Mouse (Mus musculus): ENCODE measurements at regions not wholly inside any gene's neighbourhood (a gene's known extent, or its start where the extent isn't known, plus 50 kb on each side); places are given as distances from the start of the nearest gene placed in this dataset.

- no peak for DNase-seq
Observed at GRCm38 (mm10) chr4:93986189-93986588, 570.2 kb upstream of the Gm10306 start.

GRCm38 (mm10) chr4:93990273-93990869, 566.0 kb upstream of the Gm10306 start:
- DNase-seq: no peak

GRCm38 (mm10) chr4:94005818-94006217, 550.5 kb upstream of the Gm10306 start:
- DNase-seq: no peak

- DNase-seq: no peak
Observed at GRCm38 (mm10) chr4:94007088-94007768, 549.1 kb upstream of the Gm10306 start.

- DNase-seq: no peak
Observed at GRCm38 (mm10) chr4:94015713-94016112, 540.6 kb upstream of the Gm10306 start.

- peak; percentile 7 for DNase-seq
Observed at GRCm38 (mm10) chr4:94017702-94018101, 538.6 kb upstream of the Gm10306 start.

- DNase-seq: no peak
Observed at GRCm38 (mm10) chr4:94049629-94050310, 506.6 kb upstream of the Gm10306 start.

- DNase-seq: no peak
Observed at GRCm38 (mm10) chr4:94052249-94053162, 503.8 kb upstream of the Gm10306 start.

GRCm38 (mm10) chr4:94073178-94073870, 483.0 kb upstream of the Gm10306 start:
- no peak for DNase-seq

GRCm38 (mm10) chr4:94082839-94083238, 473.5 kb upstream of the Gm10306 start:
- no peak for DNase-seq

- no peak for DNase-seq
Observed at GRCm38 (mm10) chr4:94094379-94094778, 462.0 kb upstream of the Gm10306 start.

- DNase-seq: no peak
Observed at GRCm38 (mm10) chr4:94106941-94107340, 449.4 kb upstream of the Gm10306 start.

GRCm38 (mm10) chr4:94116881-94117280, 439.5 kb upstream of the Gm10306 start:
- DNase-seq: no peak

GRCm38 (mm10) chr4:94124177-94124576, 432.2 kb upstream of the Gm10306 start:
- peak; percentile 5 for DNase-seq

- DNase-seq: no peak
Observed at GRCm38 (mm10) chr4:94137921-94138320, 418.4 kb upstream of the Gm10306 start.

- DNase-seq: no peak
Observed at GRCm38 (mm10) chr4:94144901-94145801, 411.2 kb upstream of the Gm10306 start.

GRCm38 (mm10) chr4:94147964-94148533, 408.3 kb upstream of the Gm10306 start:
- no peak for DNase-seq

- DNase-seq: no peak
Observed at GRCm38 (mm10) chr4:94149056-94149455, 407.3 kb upstream of the Gm10306 start.

GRCm38 (mm10) chr4:94160620-94161019, 395.7 kb upstream of the Gm10306 start:
- DNase-seq: no peak

- no peak for DNase-seq
Observed at GRCm38 (mm10) chr4:94173096-94173495, 383.2 kb upstream of the Gm10306 start.

- DNase-seq: no peak
Observed at GRCm38 (mm10) chr4:94186997-94187396, 369.3 kb upstream of the Gm10306 start.
